Mouse (Mus musculus): ENCODE results near the gene Echs1. TPM values are rescaled to one million over a fixed set of nuclear protein-coding genes. Genes with fewer than 3 reads are reported as not detected.

Echs1 gene
- total and polyA plus RNA-seq, 2 experiments from 2014 or later: 332 to 344 TPM

DNA sequence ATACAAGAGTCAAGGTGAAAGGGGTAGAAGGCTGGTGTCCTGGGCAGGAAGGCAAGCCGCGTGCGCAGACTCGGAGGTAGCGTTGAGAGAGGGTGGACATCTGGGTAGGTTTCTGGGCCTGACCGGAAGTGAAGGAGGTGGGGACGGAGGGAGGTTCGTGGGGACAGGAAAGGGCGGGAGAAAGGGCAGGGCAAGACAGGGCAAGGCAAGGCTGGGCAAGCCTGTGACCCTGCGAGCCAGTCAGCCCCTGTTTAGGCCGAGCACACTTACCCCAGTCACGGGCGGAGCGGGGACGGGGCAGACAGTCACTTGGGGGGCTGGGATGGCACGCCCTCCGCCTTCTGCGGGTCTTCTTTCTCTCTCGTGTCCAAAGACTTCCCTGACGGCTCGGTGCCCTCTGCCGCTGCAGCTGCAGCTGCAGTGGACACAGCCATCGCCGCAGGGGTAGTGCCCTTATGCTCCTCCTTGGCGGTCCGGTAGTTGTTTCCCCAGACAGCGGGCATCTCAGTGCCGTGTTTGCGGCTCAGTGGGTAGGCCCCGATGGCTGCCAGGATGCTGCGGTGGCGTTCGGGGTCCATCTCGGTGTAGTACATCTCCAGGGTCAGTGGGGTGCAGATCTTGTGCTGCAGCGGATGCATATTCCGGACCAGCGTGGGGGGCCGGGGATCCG, 46.1 kb downstream of the Echs1 start:
- ATAC-seq (ENCODE audit: insufficient read depth, low read depth): peak; percentile 64
- DNase-seq (ENCODE audit: low spot score): no peak
- Histone ChIP-seq H3K4me1 (ENCODE audit: control insufficient read depth, insufficient read depth) (no peaks in the 10 kb centered on the region), H3K4me2 (ENCODE audit: low read depth, low read length) (peak overlapping the region; percentile 67), H3K9ac (replicated peaks; ENCODE audit: low read depth, low read length) (peak overlapping the region; percentile 37; the same call in 1 of the 2 replicates), H3K36me3 (replicated peaks; ENCODE audit: control insufficient read depth, insufficient read depth, low read length) (no peaks in the 10 kb centered on the region), H3K4me3 (ENCODE audit: low read depth, low read length) (peak overlapping the region; percentile 38), H3K27ac (ENCODE audit: low read depth) (no peak overlapping the region), H3K9me3 (replicated peaks; ENCODE audit: control insufficient read depth, low read length) (no peaks in the 10 kb centered on the region), H3K27me3 (ENCODE audit: control insufficient read depth, insufficient read depth, low read length) (peaks cover 30% of the 10 kb centered on the region)
- TF ChIP-seq EP300 (IDR thresholded peaks at IDR 0.05; ENCODE audit: low read depth): no peak
- no peak for TF ChIP-seq CTCF (IDR thresholded peaks at IDR 0.05; ENCODE audit: low read depth)
- WGBS: 27% methylated on average over 37 of the region's 39 CpGs

DNA sequence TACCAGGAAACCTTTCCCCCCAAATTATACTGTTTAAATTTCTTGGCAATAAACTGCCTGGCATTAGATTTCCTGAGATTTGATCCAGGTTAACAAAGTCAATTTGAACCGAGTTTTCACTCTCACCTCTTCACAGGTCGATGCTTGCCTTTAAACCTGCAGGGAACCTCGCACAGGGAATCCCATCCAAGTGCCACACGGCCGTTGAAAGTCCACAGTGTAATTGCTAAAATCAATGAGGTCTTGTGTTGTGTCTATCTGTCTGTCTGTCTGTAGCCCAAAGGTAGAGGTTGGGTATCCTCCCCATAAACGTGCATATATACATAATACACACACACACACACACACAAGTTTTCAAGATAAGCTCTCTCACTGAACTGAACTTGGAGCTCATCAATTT, 48.9 kb downstream of the Echs1 start:
- no peak for DNase-seq (ENCODE audit: low spot score)
- H3K4me1 ChIP-seq (ENCODE audit: control insufficient read depth, insufficient read depth): no peaks in the 10 kb centered on the region
- no peak overlapping the region for H3K4me3 ChIP-seq (ENCODE audit: low read depth, low read length)
- H3K27ac ChIP-seq (ENCODE audit: low read depth): no peak overlapping the region
- TF ChIP-seq EP300 (IDR thresholded peaks at IDR 0.05; ENCODE audit: low read depth) (no peak), CTCF (IDR thresholded peaks at IDR 0.05; ENCODE audit: low read depth) (no peak)
- no peaks in the 10 kb centered on the region for H3K36me3 ChIP-seq (replicated peaks; ENCODE audit: control insufficient read depth, insufficient read depth, low read length)
- H3K9ac ChIP-seq (replicated peaks; ENCODE audit: low read depth, low read length): no peak overlapping the region
- H3K4me2 ChIP-seq (ENCODE audit: low read depth, low read length): no peak overlapping the region
- peaks cover 55% of the 10 kb centered on the region for H3K27me3 ChIP-seq (ENCODE audit: control insufficient read depth, insufficient read depth, low read length)
- H3K9me3 ChIP-seq (replicated peaks; ENCODE audit: control insufficient read depth, low read length): no peaks in the 10 kb centered on the region
- 53% methylated on average over 6 of the region's 6 CpGs for WGBS
- no peak for ATAC-seq (ENCODE audit: insufficient read depth, low read depth)

DNA sequence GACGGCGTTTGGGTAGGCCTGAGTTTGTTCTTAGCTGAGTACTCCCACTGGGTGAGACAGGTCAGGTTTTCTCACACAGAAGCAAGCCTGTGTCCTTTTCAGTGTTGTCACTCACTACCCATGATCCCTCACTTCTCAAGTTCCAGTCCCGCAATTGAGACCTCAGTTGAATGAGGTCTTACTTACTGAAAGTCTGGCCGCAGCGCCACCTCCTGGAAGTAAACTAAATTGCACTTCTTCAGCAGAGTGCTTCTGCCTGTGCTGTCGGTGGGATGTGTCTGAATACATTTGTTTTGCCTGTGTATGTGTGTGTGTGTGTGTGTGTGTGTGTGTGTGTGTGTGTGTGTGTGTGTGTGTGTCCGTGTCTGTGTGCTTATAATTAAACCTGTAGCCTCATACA, 53.2 kb downstream of the Echs1 start:
- Histone ChIP-seq H3K9ac (replicated peaks; ENCODE audit: low read depth, low read length) (no peak overlapping the region), H3K4me3 (ENCODE audit: low read depth, low read length) (no peak overlapping the region), H3K36me3 (replicated peaks; ENCODE audit: control insufficient read depth, insufficient read depth, low read length) (no peaks in the 10 kb centered on the region), H3K27me3 (ENCODE audit: control insufficient read depth, insufficient read depth, low read length) (peaks cover 72% of the 10 kb centered on the region), H3K9me3 (replicated peaks; ENCODE audit: control insufficient read depth, low read length) (no peaks in the 10 kb centered on the region), H3K4me2 (ENCODE audit: low read depth, low read length) (no peak overlapping the region), H3K27ac (ENCODE audit: low read depth) (no peak overlapping the region), H3K4me1 (ENCODE audit: control insufficient read depth, insufficient read depth) (peaks cover 4% of the 10 kb centered on the region; the same call in 1 of the 2 replicates)
- DNase-seq (ENCODE audit: low spot score) (peak; percentile 31), ATAC-seq (ENCODE audit: insufficient read depth, low read depth) (no peak)
- 20% methylated on average over 7 of the region's 7 CpGs for WGBS
- TF ChIP-seq CTCF (IDR thresholded peaks at IDR 0.05; ENCODE audit: low read depth) (peak; percentile 74), EP300 (IDR thresholded peaks at IDR 0.05; ENCODE audit: low read depth) (no peak)

DNA sequence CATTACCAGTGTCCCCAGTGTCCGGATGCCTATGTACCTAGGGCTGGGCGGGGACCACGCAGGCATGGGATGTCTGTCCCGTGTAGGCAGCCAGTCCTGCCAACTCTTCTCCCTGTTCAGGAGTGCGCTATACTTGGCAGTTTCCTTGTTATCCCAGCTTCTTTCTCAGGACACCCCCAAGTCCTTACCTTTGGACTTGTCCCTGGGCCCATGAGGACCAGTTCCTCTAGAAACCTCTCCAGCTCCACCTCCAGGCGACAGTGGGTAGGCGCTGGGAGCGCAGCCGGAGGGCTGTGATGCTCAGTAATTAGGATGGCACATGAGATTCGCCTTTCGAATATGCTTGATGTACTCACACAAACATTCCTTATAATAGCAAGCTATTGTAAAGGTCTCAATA, 54.0 kb downstream of the Echs1 start:
- WGBS: 17% methylated on average over 11 of the region's 11 CpGs
- ATAC-seq (ENCODE audit: insufficient read depth, low read depth) (no peak), DNase-seq (ENCODE audit: low spot score) (no peak)
- H3K9ac ChIP-seq (replicated peaks; ENCODE audit: low read depth, low read length): no peak overlapping the region
- H3K36me3 ChIP-seq (replicated peaks; ENCODE audit: control insufficient read depth, insufficient read depth, low read length): no peaks in the 10 kb centered on the region
- no peak overlapping the region for H3K27ac ChIP-seq (ENCODE audit: low read depth)
- H3K4me1 ChIP-seq (ENCODE audit: control insufficient read depth, insufficient read depth): peaks cover 4% of the 10 kb centered on the region; the same call in 1 of the 2 replicates
- no peak overlapping the region for H3K4me2 ChIP-seq (ENCODE audit: low read depth, low read length)
- TF ChIP-seq EP300 (IDR thresholded peaks at IDR 0.05; ENCODE audit: low read depth) (no peak), CTCF (IDR thresholded peaks at IDR 0.05; ENCODE audit: low read depth) (peak; percentile 33; the same call in 1 of the 2 replicates)
- peaks cover 80% of the 10 kb centered on the region for H3K27me3 ChIP-seq (ENCODE audit: control insufficient read depth, insufficient read depth, low read length)
- no peak overlapping the region for H3K4me3 ChIP-seq (ENCODE audit: low read depth, low read length)
- no peaks in the 10 kb centered on the region for H3K9me3 ChIP-seq (replicated peaks; ENCODE audit: control insufficient read depth, low read length)

DNA sequence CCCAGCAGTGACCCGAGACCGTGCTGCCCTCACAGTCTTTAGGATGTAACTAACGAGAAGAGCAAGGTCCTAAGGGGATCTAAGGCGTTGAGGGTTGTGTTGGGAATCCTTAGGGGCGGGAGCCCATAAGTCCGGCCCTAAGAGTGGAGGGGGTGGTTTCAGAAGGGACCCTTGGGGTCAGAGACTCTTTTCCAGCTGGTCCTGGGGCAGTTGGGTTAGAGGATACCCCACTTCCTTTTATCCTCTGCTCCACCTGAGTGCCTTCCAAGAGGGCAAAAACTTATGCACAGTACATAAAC, 54.5 kb downstream of the Echs1 start:
- WGBS: 5% methylated on average over 6 of the region's 6 CpGs
- Histone ChIP-seq H3K9ac (replicated peaks; ENCODE audit: low read depth, low read length) (no peak overlapping the region), H3K4me3 (ENCODE audit: low read depth, low read length) (peak overlapping the region; percentile 34), H3K4me1 (ENCODE audit: control insufficient read depth, insufficient read depth) (peaks cover 4% of the 10 kb centered on the region; the same call in 1 of the 2 replicates), H3K36me3 (replicated peaks; ENCODE audit: control insufficient read depth, insufficient read depth, low read length) (no peaks in the 10 kb centered on the region), H3K9me3 (replicated peaks; ENCODE audit: control insufficient read depth, low read length) (no peaks in the 10 kb centered on the region), H3K27ac (ENCODE audit: low read depth) (no peak overlapping the region), H3K4me2 (ENCODE audit: low read depth, low read length) (peak overlapping the region; percentile 53; the same call in 1 of the 2 replicates), H3K27me3 (ENCODE audit: control insufficient read depth, insufficient read depth, low read length) (peaks cover 85% of the 10 kb centered on the region)
- no peak for ATAC-seq (ENCODE audit: insufficient read depth, low read depth)
- DNase-seq (ENCODE audit: low spot score): no peak
- TF ChIP-seq CTCF (IDR thresholded peaks at IDR 0.05; ENCODE audit: low read depth): no peak
- TF ChIP-seq EP300 (IDR thresholded peaks at IDR 0.05; ENCODE audit: low read depth): no peak
